Mouse (Mus musculus) erythroid progenitor cell, adult 5-6 weeks (primary cell): ENCODE measurements around the gene Hdhd5. TPM values are rescaled to one million over a fixed set of nuclear protein-coding genes. Genes with fewer than 3 reads are reported as not detected.

Experiments
- ATAC-seq: replicated peaks from 2 replicates; pipeline ENCODE4 v1.8.0; 2016; ENCODE audit warnings: moderate number of reproducible peaks, mild to moderate bottlenecking, moderate TSS enrichment, inconsistent platforms; ENCODE audit not compliant: poor library complexity, low FRiP score, severe bottlenecking
- total RNA-seq, 2 experiments: library from RNA; stranded (forward) in 1 of 2; stranded (reverse) in 1 of 2; fragments of 150-400 nt in 1 of 2; fragments of 186-747, 209-891 nt in 1 of 2; gene quantifications; 2 replicates each; pipeline versions ENCODE4 v1.2.3 to v1.2.4; 2015 to 2017; ENCODE audit warnings: low replicate concordance in 2 of 2

Hdhd5 gene
- total RNA-seq (2015; ENCODE audit: low replicate concordance) (2.1 and 4.0 TPM in 2 replicates), total RNA-seq (2017; ENCODE audit: low replicate concordance) (3.4 and 9.1 TPM in 2 replicates)

GRCm38 (mm10) chr6:120531020-120531965, at the start of gene Hdhd5:
TSS of gene Hdhd5 (minus strand) at chr6:120531319.
- peak; percentile 93 for ATAC-seq

GRCm38 (mm10) chr6:120580713-120581015, 49.5 kb upstream of the Hdhd5 start:
- no peak for ATAC-seq

- peak; percentile 93 for ATAC-seq
These were observed 49.0 kb upstream of the Hdhd5 start for GRCm38 (mm10) chr6:120579831-120580712.

- peak; percentile 48 for ATAC-seq
These were observed 48.2 kb upstream of the Hdhd5 start for GRCm38 (mm10) chr6:120579110-120579830.

GRCm38 (mm10) chr6:120578471-120578870, 47.4 kb upstream of the Hdhd5 start:
- ATAC-seq, result no peak

GRCm38 (mm10) chr6:120572372-120572771, 41.3 kb upstream of the Hdhd5 start:
- ATAC-seq, result no peak

GRCm38 (mm10) chr6:120568257-120568656, 37.1 kb upstream of the Hdhd5 start:
- no peak for ATAC-seq

- no peak for ATAC-seq
These were observed 36.1 kb upstream of the Hdhd5 start for GRCm38 (mm10) chr6:120566911-120567909.

- ATAC-seq, result no peak
These were observed 25.5 kb upstream of the Hdhd5 start for GRCm38 (mm10) chr6:120556641-120557040.

- peak; percentile 88 for ATAC-seq
These were observed 25.0 kb upstream of the Hdhd5 start for GRCm38 (mm10) chr6:120555983-120556567.

- peak; percentile 44; the same call in 1 of the 2 replicates for ATAC-seq
These were observed 24.0 kb upstream of the Hdhd5 start for GRCm38 (mm10) chr6:120555152-120555551.

- ATAC-seq, result no peak
These were observed 19.1 kb upstream of the Hdhd5 start for GRCm38 (mm10) chr6:120550173-120550572.

- ATAC-seq, result no peak
These were observed 17.5 kb upstream of the Hdhd5 start for GRCm38 (mm10) chr6:120548581-120548980.

- ATAC-seq, result no peak
These were observed 15.9 kb upstream of the Hdhd5 start for GRCm38 (mm10) chr6:120546973-120547372.

GRCm38 (mm10) chr6:120546292-120546691, 15.2 kb upstream of the Hdhd5 start:
- no peak for ATAC-seq

GRCm38 (mm10) chr6:120542061-120542460, 10.9 kb upstream of the Hdhd5 start:
- no peak for ATAC-seq

GRCm38 (mm10) chr6:120541386-120541785, 10.3 kb upstream of the Hdhd5 start:
- no peak for ATAC-seq

- no peak for ATAC-seq
These were observed 8.7 kb upstream of the Hdhd5 start for GRCm38 (mm10) chr6:120539781-120540231.
